Mouse (Mus musculus): ENCODE measurements around the gene Chrnb1.

DNA sequence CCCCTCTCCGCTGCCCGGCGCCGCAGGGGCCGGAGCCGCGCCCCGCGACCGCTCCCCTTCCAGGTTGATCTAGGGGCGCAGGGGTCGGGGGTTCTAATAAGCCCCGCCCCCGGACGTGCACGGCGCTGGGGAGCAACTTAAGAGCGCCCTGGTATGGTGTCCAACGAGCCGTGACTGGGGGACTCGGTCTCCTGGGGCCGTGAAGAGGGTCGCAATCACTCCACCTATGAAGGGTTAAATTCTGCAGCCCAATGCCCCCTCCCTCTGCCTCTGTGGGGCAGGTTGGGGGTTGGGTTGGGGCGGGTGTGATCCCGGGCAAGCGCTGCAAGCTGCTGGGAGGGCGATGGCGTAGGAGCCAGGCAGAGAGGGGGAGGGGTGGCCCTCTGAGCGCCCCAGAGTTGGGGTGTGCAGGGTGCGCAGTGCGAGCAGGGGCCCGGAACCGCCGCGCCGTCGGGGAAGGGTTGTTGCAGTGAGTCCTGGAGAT is 29.6 kb downstream of the Chrnb1 start:
- TF ChIP-seq POLR2A (IDR thresholded peaks at IDR 0.05; ENCODE audit: extremely low read depth, insufficient read depth, low read length) (no peak), CTCF (IDR thresholded peaks at IDR 0.05; ENCODE audit: low read depth, low read length) (no peak)
